Mouse (Mus musculus) MEL (cell line): Measurements from ENCODE around the gene Accsl. TPM values are rescaled to one million over a fixed set of nuclear protein-coding genes. Genes with fewer than 3 reads are reported as not detected.
A peak's percentile ranks its signal among the peaks of the same experiment; 100 is the strongest.

Experiments
- DNase-seq: peaks from one replicate; pipeline ENCODE4 v3.0.0; 2011; ENCODE audit warnings: low read depth, low spot score
- H3K27ac ChIP-seq: 2 replicates; pipeline ENCODE4 v1.5.1; 2012; ENCODE audit warnings: low read depth, mild to moderate bottlenecking, control low read depth, low read length, moderate library complexity; ENCODE audit not compliant: control insufficient read depth
- H3K27me3 ChIP-seq, 2 experiments: fragments of 150-350 bp in 1 of 2; sonication (generic) in 1 of 2; 2 replicates each; pipeline ENCODE4 v1.6.1; 2012; ENCODE audit warnings: low read length in 2 of 2, mild to moderate bottlenecking in 2 of 2, improper control_type of control experiment in 1 of 2, moderate library complexity in 1 of 2; ENCODE audit not compliant: insufficient read depth in 2 of 2, control insufficient read depth in 1 of 2
- H3K36me3 ChIP-seq, 2 experiments: 2 replicates each; pipeline ENCODE4 v1.6.1; 2012 to 2014; ENCODE audit warnings: low read length in 2 of 2, improper control_type of control experiment in 1 of 2, inconsistent platforms in 1 of 2, mild to moderate bottlenecking in 1 of 2; ENCODE audit not compliant: insufficient read depth in 2 of 2, control insufficient read depth in 1 of 2
- H3K4me1 ChIP-seq, 2 experiments: fragments of 150-350 bp in 1 of 2; sonication (generic) in 1 of 2; 2 replicates each; pipeline ENCODE4 v1.6.1; 2012; ENCODE audit warnings: low read length in 2 of 2, improper control_type of control experiment in 1 of 2, mild to moderate bottlenecking in 1 of 2; ENCODE audit not compliant: insufficient read depth in 2 of 2, control insufficient read depth in 1 of 2
- H3K4me3 ChIP-seq, 2 experiments: fragments of 150-350 bp in 1 of 2; sonication (generic) in 1 of 2; 2 replicates each; pipeline ENCODE4 v1.5.1; 2012; ENCODE audit warnings: low read depth in 2 of 2, low read length in 2 of 2, mild to moderate bottlenecking in 2 of 2, moderate library complexity in 2 of 2, control low read depth in 1 of 2, improper control_type of control experiment in 1 of 2; ENCODE audit not compliant: control insufficient read depth in 1 of 2, insufficient read depth in 1 of 2
- H3K79me2 ChIP-seq: 2 replicates; pipeline ENCODE4 v1.6.1; 2012; ENCODE audit warnings: mild to moderate bottlenecking, low read length, moderate library complexity; ENCODE audit not compliant: control insufficient read depth, poor library complexity, insufficient read depth
- H3K9ac ChIP-seq: 2 replicates; pipeline ENCODE4 v1.6.1; 2012; ENCODE audit warnings: low read depth, mild to moderate bottlenecking, control low read depth, low read length, moderate library complexity; ENCODE audit not compliant: control insufficient read depth, poor library complexity, severe bottlenecking
- H3K9me3 ChIP-seq: fragments of 150-350 bp; sonication (generic); replicated peaks from 2 replicates; pipeline ENCODE4 v1.6.1; 2012; ENCODE audit warnings: mild to moderate bottlenecking, low read length, improper control_type of control experiment, moderate library complexity; ENCODE audit not compliant: insufficient read depth
- BHLHE40 ChIP-seq: IDR thresholded peaks from 2 replicates; pipeline ENCODE4 v1.6.1; 2012; ENCODE audit warnings: low read depth, mild to moderate bottlenecking, inconsistent platforms, low read length, improper control_type of control experiment, borderline replicate concordance
- E2F4 ChIP-seq: IDR thresholded peaks from 2 replicates; pipeline ENCODE4 v1.6.1; 2011; ENCODE audit warnings: low read depth, low read length, improper control_type of control experiment, borderline replicate concordance
- EP300 ChIP-seq, 2 experiments: IDR thresholded peaks; 2 replicates each; pipeline ENCODE4 v1.6.1; 2011; ENCODE audit warnings: improper control_type of control experiment in 2 of 2, low read length in 2 of 2, low read depth in 1 of 2, mild to moderate bottlenecking in 1 of 2
- GATA1 ChIP-seq: IDR thresholded peaks from 2 replicates; pipeline ENCODE4 v1.6.1; 2011; ENCODE audit warnings: low read depth, low read length, improper control_type of control experiment
- MXI1 ChIP-seq: IDR thresholded peaks from 2 replicates; pipeline ENCODE4 v1.6.1; 2011; ENCODE audit warnings: mild to moderate bottlenecking, low read depth, low read length, improper control_type of control experiment
- POLR2AphosphoS2 ChIP-seq: IDR thresholded peaks from 2 replicates; pipeline ENCODE4 v1.6.1; 2011; ENCODE audit warnings: low read length, improper control_type of control experiment
- POLR2AphosphoS5 ChIP-seq: IDR thresholded peaks from 2 replicates; pipeline ENCODE4 v1.6.1; 2012; ENCODE audit warnings: low read depth, borderline replicate concordance, mild to moderate bottlenecking, inconsistent platforms, low read length, moderate library complexity, mixed read lengths
- USF2 ChIP-seq, 2 experiments: IDR thresholded peaks; 2 replicates each; pipeline ENCODE4 v1.6.1; 2011 to 2012; ENCODE audit warnings: improper control_type of control experiment in 2 of 2, low read length in 2 of 2, borderline replicate concordance in 1 of 2, inconsistent platforms in 1 of 2, low read depth in 1 of 2, mild to moderate bottlenecking in 1 of 2; ENCODE audit not compliant: insufficient read depth in 1 of 2
- polyA plus RNA-seq, 2 experiments: library from polyadenylated mRNA; stranded (reverse) in 1 of 2; unstranded in 1 of 2; fragments of >175 nt in 1 of 2; fragments of >200 nt in 1 of 2; gene quantifications; 2 replicates each; pipeline versions ENCODE4 v1.2.1 to v1.2.4; 2012; ENCODE audit warnings: low replicate concordance in 2 of 2, low read depth in 1 of 2; ENCODE audit not compliant: insufficient read length in 2 of 2, insufficient read depth in 1 of 2, missing spikeins in 1 of 2
- total RNA-seq: library from RNA; depleted of rRNA; stranded (reverse); fragments of 300-350 nt; gene quantifications from 2 replicates; pipeline ENCODE4 v1.2.3, GENCODE M21; 2012

Gene Accsl
- total and polyA plus RNA-seq, 3 experiments, result not detected

DNA sequence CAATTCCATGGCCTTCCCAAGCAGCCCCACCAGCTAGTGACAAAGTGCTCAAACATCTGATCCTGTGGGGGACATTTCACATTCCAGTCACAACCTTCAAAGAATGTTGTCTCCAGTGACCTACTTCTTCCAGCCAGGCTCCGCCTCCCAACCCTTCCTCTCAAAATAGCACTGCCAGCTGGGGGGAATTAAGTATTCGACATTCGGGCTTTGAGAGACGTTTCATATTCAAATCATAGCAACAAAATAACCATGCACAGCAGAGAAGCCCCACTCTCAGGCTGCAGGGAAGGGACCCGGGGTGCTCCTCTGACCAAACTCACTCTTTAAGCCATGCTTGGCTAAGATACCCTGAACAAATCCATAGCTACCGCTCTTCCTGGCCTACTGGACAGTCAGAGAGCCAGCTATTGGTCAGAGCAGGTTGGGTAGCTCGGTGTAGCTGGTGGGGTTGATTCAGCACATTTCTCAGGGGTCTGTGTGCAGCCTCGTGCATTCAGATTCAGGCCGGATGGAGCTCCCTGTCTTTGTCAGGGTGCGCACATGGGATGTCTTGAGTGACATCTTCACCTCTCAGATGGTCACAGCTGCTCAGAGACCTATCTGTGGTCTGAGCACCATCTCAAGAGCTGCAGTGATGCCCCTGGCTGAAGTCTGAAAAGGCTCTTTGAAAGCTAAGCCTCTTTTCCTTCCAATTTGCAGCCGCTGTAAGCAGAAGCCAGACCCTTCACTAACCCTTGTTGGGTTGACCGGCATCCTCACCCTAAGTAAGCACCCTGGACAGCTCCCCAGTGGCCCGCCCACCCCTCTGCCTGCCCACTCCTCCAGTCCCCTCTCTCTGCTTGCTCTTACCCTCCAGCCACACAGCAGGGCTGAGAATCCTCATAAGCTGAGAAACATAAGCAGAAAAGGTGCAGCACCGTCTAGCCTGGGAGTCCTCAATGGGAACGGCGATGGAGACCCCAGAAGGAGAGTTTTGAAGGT lies 30.7 kb upstream of the Accsl start:
- DNase-seq, result peak; percentile 12
- Histone ChIP-seq H3K27me3 (peaks cover 0 to 2% of the 10 kb centered on the region in 2 experiments; a peak in 1 of 4 replicates), H3K79me2 (no peaks in the 10 kb centered on the region), H3K9ac (no peak overlapping the region), H3K27ac (no peak overlapping the region), H3K4me3 (no peak overlapping the region), H3K4me1 (no peaks in the 10 kb centered on the region), H3K9me3 (no peaks in the 10 kb centered on the region), H3K36me3 (no peaks in the 10 kb centered on the region)
- TF ChIP-seq POLR2AphosphoS5 (no peak), GATA1 (no peak), POLR2AphosphoS2 (no peak), E2F4 (no peak), USF2 (IDR thresholded peaks at IDR 0.05; ENCODE audit: borderline replicate concordance in 1 of 2, insufficient read depth in 1 of 2, low read depth in 1 of 2, low read length in 2 of 2) (no peak)

DNA sequence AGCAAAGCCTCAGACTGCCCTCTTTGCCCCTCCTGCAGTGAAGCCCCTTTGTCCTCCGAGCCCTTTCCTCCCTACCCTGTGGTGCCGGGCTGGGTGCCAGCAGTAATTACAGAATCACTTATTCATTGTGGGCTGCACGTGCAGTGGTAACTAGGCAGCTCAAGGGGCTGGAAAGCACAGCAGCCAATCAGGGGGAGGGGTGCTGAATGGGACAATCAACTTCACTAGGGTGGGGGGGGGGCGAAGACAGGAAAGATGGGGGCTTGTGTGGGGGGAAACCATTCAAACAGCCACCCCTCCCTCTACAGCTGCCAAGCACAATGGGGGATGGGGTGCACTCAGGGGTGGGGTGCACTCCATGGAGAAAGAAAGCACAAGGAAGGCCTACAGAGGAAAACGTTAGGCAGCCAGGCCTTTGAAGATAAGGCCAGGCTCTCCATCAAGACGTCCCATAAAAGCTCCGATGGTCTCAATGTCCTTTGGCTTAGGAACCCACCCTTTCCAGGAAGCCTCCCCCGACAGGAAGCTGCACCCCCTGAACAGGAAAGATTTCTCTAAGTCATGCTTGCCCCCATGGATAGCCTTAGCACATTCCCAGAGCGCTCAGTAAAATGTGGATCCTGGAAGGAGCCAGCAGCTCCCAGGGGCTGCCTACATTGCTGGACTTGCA lies 22.8 kb upstream of the Accsl start:
- Histone ChIP-seq H3K9me3 (no peaks in the 10 kb centered on the region), H3K27me3 (no peaks in the 10 kb centered on the region), H3K9ac (no peak overlapping the region), H3K4me1 (peaks cover 0 to 4% of the 10 kb centered on the region in 2 experiments; a peak in 1 of 4 replicates), H3K79me2 (no peaks in the 10 kb centered on the region), H3K27ac (no peak overlapping the region), H3K36me3 (no peaks in the 10 kb centered on the region; a peak in 1 of 4 replicates), H3K4me3 (no peak overlapping the region)
- DNase-seq, result no peak
- TF ChIP-seq MXI1 (no peak), BHLHE40 (peak; percentile 20; the same call in 1 of the 2 replicates)

DNA sequence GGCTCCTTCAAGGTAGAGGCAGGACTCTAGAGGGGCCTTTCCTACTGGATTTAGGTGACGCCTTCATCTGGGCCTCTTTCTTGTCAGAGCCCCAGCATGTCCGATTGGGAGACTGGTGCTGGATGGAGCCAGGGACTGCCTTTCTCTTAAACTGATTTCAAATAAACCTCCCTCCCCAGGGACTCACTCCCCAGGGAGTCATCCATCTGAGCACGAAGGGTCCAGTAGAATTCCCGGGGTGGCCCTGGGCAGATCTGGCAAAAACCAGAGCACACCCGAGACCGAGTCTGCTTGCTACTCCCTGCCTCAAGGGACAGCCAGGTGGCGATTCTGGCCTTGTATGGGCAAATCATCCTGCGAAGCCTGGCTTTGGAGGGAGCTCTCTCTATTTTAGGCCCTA lies 21.2 kb upstream of the Accsl start:
- no peak for DNase-seq
- no peak overlapping the region for H3K27ac ChIP-seq
- TF ChIP-seq USF2 (IDR thresholded peaks at IDR 0.05; ENCODE audit: borderline replicate concordance in 1 of 2, insufficient read depth in 1 of 2, low read depth in 1 of 2, low read length in 2 of 2) (no peak), EP300 (IDR thresholded peaks at IDR 0.05; ENCODE audit: low read depth in 1 of 2, low read length in 2 of 2) (no peak)
- TF ChIP-seq, all 39 proteins: peak for 0
- no peaks in the 10 kb centered on the region for H3K27me3 ChIP-seq
- H3K9ac ChIP-seq, result no peak overlapping the region
- H3K4me1 ChIP-seq, result peaks cover 0 to 4% of the 10 kb centered on the region in 2 experiments; a peak in 1 of 4 replicates
- no peaks in the 10 kb centered on the region for H3K9me3 ChIP-seq
- no peaks in the 10 kb centered on the region for H3K79me2 ChIP-seq
- H3K36me3 ChIP-seq, result no peaks in the 10 kb centered on the region; a peak in 1 of 4 replicates
- no peak overlapping the region for H3K4me3 ChIP-seq
